Mouse (Mus musculus): ENCODE measurements around the gene Ranbp9.
"Not testable (repeated sequence)": the region's sequence is repeated elsewhere in the genome, so short reads cannot be mapped to it uniquely, and the experiment has no call there.

Gene Ranbp9

DNA sequence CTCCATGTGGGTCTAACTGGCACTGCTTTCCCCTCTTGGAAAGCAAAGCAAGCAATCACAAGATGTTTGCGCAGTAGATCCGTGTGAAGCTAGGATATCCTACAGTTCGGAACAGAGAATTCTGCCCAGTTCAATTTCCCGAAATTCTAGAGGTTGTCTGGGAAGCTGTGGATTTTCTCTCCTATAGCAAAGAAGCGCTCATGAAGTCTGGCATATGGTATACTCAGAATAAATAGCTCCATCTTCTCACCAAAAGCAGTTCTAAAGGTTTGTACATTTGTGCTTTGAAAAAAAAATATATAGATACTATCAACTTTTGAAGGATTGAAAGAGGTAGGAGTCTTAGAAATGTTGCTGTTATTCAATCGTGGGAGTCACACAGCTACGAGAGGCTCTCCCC is 14.6 kb upstream of the Ranbp9 start:
- no peak for DNase-seq

DNA sequence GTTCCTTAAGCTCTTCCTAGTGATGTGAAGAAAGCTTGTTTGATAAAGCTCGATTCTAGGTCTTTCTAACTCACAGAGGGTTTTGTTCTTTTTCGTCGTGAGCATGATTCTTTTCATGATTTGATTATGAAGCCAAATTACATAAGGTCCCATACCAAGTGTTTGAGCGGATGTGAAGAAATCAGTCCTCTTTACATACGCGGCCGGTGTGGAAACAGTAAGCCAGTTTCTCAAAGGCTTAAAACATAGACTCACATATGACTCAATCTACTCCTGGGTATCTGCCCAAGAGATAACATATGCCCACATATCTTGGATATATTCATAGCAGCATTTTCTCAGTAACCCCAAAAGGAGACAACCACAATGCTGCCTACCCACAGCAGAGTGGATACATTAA is 12.6 kb upstream of the Ranbp9 start:
- no peak for DNase-seq

DNA sequence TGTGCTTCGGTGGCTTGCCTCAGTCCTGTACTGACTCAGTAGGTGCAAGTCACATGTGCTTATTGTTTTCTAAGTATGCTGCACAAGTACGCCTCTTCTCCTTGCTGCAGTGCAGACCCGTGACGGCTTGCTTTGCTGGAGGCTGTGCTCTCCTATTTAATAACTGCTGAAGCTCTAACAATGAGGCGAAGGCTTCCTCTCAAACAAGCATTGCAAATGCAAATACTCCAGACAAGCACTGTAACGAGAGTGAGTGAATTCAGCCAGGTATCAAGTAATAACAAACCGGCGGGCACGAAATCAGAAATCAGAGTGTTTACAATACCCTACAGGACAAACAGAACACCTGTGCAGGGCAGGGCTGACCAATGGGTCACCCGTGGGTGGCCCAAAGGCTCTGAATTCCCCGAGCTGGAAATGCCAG is 12.0 kb upstream of the Ranbp9 start:
- DNase-seq = no peak

DNA sequence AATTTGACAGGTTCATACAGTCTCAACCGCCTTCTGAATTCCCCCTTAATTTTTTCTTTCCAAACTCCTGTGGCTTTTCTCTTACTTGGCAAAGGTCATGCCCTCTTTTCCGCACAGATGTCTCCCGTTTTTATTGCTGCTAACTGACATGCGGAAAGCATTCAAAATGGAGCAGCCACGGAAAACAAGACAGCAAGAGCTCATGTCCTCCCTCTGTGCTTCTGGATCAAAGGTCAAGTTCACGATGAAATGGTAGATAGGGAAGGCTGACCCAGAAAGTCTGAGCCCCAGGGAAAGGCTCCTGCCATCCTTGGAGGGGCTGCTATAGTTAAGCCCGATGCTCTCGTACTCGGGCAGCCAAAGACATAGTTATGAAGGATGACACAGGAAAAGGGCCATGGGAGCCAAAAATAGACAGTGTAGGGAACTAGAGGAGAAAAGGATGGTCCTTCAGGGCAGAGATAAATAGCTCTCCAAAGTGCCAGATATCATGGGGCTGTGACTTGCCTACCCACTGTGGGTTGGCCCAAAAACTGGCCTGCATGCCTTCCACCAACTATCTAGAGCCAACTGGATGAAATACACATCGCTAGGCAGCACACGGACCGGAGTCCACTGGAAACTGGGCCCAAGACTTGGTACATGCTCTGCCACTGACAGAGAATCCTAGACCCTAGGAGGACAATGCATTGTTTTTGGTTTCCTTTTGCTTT is 5.6 kb upstream of the Ranbp9 start:
- DNase-seq = no peak

DNA sequence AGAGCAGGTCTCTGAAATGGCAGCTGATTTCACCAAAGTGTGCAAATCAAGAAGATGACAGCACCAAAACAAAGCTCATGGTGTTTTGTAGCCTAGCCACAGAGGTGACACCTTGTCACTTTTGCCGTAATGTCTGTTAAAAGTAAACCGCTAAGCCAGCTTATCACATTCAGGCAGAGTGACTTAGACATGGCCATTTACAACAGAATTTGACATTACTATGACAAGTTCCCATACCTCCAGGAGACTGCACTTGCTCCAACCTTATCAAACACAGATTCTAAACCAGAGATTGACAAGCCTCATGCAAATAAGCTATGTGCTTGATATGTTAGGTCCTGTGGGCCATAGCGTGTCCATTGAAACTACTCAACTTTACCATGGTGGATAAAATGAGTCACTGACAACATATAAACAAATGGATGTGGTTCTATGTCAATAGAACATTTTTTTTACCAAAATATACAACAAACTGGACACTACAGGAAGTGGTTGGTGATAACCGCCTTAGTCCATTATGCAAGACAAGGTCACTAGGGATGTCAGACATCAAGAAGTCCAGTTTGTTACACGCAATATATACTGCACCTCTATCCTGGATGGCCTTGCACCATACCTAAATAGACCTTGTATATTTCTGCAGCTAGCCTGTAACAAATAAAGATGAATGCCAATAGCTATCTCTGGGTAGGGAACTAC is 4.3 kb upstream of the Ranbp9 start:
- DNase-seq = no peak

DNA sequence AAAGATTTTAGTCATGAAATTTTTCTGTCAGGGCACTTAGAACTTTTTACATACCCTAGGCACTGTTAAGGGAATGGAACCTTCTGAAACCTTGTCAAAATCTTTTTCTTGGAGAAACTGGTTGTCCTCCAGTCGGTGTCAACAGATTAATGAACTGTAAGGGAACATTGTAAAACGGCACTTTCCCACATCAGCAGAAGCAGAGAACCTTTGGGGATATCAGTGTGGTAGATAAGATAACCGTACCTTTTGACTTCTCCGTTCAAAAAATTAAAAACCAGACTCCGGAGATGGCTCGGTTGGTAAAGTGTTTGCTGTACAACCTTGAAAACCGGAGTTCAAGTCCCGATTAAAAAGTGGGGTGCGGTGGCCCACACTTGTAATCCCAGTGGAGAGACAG is 1.7 kb upstream of the Ranbp9 start:
- no peak for DNase-seq

DNA sequence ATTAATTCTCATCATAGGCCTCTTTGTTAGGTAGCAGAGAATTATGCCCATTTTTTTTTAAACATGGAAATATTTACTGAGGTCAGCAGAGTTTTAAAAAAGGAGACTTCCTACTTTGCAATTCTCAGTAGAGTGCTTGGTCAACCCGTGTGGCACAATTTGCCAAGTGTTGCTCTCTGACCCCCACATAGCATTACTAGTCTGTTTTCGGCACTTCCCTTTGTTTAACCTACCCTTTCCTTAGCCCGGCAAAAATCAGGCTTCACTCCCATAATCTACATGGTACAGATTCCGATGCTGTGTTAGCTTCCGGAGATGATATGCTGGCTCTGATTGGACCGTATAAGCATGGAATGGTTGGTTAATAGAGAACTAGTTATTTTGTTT is 770 bp upstream of the Ranbp9 start:
- DNase-seq = peak in 1 of 2 experiments; percentile 22

DNA sequence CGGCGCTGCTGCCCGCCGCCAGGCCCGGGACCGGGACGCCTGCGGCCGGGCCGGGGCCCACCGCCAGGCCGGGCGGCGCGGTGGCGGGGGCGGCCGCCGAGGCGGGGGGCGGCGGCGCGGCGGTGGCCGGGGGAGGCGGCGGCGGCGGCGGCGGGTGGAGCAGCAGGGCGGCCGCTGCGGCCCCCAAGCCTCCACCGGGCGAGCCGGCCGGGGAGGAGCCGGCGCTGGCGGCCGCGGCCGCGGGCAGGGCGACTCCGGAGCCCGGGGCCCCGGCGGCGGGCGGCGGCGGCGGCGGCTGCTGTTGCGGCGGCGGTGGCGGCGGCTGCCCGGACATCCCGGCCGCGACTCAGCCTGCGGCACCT is 506 bp downstream of the Ranbp9 start:
- no peak for DNase-seq

DNA sequence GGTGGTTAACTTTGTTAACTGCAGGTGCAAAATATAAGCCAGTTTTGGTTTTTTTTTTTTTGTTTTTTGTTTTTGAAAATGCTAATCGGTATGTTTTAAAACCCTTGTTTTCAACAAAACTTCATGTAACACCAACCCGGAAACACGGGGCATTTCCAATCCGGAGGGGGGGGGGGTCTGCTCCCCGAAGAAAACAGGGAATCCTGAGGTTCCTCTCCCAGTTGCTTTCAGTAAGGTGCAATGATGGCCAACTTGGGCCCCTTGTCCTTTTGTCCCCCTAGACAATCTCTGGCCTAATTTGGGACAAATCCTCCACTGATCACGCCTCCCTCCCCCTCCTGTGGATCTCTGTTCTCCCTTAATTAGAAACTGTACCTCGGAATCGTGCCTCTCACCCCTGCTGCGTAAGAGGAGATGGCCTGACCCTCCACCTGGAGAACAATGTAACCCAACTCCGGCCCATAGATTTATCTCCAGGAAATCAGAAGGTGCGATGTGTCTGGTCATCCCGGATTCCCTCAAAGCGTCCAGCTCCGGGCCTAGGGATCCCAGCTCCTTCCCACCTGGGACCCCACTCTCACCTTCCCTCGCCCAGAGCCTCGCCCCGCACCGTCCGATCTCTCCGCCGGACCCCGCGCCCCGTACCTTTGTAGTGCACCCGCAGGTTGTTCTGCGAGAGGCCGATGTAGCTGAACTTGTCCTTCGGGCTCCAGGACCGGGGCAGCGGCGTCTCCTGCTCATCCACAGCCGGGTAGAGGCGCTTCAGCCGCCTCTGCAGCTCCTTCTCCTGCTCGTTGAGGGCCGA is 1.1 kb downstream of the Ranbp9 start:
- peak in 1 of 2 experiments; percentile 34 for DNase-seq

DNA sequence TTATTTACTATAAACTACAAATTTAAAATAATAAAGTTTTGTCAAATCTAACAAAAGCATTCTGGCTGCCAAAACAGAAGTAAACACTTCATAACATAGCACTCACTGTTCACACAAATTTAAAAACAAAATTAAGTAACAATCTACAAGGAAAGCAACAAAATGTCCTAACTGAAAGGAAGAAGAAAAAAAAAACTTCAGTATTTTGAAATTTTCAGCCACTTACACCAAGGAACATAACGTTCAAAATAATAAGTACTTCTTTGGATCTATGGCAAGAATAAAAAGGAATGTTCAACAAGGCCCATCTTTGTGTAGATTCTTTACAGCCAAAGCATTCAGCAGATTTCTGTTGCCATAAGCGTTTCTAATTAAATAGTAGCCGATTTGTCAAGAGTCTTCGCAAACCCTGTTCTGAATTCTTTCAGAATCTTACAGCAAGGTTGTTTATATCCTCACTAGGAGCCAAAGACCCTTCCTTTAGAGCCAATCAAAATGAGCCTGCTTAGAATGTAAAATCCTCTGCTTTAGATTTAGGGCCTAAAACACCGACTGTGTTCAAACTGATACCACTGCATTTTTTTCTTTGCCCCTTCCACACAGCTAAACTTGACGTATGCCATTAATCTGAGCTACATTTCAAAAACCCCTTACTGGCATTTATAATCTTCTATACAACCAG is 1.9 kb downstream of the Ranbp9 start:
- no peak for DNase-seq

DNA sequence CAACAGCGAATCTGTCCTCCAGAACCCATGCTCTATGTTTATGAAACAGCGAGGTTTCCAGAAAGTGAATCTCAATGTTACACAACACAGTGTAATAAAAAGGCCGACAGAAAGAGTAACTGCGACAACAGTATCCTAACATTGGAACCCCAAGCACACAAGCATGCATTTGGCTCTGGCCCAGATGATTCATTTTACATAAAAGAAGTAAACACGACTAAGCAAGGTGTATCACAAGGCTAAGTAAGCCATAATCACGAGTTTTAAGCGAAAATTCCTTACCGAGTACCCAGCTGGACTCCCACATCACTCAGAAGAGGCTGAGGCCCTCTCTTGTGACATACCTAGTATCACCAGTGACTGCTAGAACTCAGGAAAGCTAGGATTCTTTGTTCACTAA is 2.5 kb downstream of the Ranbp9 start:
- peak; percentile 17 to 32 for DNase-seq

DNA sequence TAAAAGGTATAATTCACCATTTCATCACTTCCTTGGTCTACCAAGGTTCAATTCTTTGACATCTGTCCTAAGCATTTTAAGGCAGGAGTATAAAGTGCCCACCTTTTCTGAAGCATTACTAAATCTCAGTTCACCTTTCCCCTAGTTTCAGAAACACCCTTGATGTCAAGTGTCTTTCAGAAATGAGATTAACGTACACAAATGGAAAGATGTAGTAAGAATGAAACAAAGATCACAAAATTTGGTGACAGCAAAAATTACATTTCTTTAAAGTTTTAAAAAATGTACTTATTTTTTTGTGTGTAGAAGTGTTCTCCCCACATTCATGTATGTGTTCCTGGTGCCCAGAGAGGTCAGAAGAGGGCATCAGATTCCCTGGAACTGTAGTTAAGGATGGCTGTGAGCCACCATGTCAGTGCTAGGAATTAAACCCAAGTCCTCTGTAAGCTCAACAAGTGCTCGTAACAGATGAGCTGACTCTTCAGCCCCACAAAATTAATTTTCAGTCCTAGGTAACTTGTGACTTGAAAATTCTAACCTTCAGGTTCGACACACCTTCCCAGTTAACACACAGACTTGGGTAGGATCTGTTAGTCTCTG is 3.9 kb downstream of the Ranbp9 start:
- DNase-seq = no peak

DNA sequence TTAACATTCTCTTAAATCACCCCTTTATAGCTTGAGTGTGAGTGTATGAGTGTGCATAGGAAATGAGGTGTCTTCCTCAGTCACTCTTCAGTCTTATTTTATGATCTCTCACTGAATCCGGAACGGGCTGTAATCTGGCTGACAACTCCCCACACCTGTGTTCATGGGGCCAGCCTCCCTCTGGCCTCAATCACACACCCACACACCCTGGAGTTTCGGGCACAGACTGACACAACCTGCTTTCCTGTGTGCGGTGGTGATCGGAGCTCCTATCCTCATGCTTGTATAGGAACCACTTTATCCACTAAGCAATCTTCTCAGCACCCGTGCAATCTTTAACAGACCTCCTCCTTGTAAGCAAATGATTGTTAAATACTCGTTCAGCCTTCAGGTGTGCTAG is 4.9 kb downstream of the Ranbp9 start:
- DNase-seq = no peak

DNA sequence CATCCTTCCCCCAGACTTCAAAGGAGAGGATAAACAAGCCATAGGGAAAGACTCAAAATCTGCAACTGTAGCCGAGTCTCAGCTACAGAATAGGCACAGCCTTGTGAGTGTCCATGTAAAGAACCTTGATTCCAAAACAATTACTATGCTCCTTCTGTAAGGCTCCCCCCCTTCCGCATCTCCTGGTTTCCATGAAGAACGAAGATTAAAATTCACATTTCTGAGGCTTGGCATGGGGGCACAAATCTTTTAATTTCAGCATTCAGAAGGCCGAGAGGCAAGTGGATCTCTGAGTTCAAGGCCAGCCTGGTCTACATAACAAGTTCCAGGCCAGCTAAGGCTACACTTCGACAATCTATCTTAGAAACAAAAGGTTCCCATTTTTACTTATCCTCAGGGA is 6.4 kb downstream of the Ranbp9 start:
- DNase-seq = no peak

DNA sequence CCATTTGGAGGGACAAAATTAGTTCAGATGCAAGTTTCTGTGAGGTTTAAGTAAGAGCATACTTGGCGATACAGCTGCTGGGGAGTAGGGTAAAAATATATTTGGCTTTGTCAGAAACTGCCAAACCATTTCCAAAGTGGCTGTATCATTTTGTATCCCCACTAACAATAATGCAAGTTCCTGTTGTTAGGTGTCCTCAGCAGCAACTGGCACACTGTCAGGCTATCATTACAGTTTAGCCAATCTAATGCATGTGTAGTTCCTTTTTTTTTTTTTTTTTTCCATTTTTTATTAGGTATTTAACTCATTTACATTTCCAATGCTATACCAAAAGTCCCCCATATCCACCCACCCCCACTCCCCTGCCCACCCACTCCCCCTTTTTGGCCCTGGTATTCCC is 9.2 kb downstream of the Ranbp9 start:
- not testable (repeated sequence) for DNase-seq

DNA sequence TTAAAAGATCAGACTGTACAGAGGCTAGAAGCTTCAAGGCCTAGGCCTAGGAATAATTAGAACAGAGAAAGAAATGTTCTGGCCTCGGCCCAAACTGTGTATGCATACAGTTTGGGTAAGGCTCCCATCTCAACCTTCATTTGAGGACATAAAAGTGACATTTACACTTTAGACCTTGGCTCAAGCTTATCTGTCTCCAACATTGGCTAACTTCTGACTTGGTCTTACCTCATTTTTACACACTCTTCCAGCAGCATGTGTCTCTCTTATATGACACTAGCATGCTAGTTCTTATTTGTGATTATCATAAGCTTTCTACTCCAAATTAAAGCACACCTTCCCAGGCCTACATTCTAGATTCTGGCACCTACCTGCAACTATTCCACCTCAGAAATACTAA is 11.5 kb downstream of the Ranbp9 start:
- no peak for DNase-seq

DNA sequence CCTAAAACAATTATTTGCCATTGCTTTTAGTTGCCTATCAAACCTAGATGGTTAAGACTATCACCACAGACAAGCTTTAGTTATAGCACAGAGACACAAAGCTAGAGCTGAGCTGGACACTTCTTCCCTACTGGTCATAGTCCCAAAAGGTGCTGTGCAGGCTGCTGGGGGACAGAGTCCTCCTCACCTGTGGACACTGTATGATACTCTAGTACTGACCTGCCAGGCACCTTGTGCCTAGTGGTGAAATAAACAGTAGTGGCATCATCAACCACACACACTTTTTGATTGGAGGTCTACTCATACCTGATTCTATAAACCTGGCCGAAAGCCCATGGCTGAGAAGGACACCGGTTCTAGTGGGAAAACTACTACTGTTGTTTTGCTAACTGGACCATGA is 16.5 kb downstream of the Ranbp9 start:
- DNase-seq = no peak

DNA sequence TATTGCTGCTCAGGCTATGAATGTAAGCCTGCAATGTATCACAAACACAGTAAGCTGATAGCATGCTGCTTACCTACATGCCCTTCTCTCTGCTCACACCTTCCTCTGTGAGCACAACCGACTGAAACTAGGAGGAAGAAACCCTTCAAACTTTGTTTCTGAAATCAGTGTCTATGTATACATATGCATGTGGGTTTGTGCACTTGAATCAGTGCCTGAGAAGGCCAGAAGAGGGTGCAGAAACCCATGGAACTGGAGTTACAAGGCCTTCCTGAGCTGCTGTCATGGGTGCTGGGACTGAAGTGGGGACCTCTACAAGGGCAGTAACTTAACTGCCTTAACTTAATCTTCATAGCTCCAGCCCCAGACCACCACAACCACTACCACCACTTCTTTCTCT is 23.9 kb downstream of the Ranbp9 start:
- DNase-seq = no peak

DNA sequence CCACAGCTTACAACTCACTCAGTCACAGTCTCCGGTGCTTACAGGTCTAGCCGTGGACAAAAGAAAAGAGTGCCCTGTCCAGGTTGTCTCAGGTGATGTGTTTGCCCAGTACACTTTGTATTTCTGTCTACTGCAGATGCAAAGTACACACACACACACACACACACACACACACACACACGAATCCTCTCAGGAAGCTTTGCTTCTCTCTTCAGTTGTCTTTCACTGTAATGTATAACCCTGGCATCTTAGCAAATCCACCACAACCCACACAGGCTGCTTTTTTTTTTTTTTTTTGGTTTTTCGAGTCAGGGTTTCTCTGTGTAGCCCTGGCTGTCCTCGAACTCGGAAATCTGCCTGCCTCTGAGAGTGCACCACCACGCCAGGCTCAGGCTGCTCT is 26.7 kb downstream of the Ranbp9 start:
- DNase-seq = no peak

DNA sequence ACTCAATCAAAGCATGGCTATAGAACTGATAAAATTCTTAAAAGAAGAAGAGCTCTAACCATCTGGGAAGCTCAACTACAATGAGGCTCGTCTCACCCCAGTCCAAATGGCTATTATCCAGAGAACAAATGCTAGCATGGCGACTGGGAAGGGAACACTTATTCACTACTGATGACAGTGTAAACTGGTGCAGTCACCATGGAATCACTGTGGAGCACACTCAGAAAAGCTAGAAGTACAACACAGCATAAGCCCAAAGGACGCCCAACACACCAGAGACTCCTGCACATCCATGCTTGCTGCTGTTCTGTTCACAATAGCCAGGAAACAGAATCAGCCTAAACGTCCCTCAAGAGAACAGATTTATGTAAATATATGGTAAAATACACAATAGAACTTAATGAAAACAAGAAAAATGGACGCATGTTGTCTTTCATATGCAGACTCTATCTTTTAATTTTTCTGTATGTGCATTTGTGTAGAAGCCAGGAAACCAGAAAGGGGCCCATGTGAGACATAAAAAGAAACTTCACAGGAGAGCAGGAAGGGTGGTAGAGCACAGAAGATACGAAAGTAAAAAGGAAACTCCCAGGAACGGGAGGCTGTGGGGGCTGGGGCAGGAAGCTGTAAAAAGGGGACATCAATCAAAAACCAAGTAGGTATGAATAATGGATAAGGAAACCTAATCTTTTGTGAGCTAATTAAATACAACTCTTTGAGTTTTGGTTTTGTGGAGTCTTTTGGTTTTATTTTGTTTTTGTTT is 28.1 kb downstream of the Ranbp9 start:
- no peak for DNase-seq

DNA sequence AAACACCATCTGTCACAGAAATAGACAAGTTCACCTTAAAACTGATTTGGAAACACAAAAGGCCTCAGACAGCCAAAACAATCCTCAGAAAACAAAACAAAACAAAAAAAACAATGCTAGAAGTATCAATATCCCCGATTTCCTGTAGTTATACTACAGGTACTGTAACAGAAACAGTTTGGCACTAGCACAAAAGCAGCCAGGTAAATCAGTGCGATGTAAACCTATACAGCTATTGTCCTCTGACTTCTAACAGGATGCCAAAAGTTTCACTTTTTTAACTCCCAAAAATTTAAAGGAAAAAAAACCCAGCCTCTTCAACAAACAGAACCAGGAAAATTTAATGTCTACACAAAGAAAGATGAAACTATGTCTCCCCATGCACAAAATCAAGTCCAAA is 28.9 kb downstream of the Ranbp9 start:
- DNase-seq = no peak

DNA sequence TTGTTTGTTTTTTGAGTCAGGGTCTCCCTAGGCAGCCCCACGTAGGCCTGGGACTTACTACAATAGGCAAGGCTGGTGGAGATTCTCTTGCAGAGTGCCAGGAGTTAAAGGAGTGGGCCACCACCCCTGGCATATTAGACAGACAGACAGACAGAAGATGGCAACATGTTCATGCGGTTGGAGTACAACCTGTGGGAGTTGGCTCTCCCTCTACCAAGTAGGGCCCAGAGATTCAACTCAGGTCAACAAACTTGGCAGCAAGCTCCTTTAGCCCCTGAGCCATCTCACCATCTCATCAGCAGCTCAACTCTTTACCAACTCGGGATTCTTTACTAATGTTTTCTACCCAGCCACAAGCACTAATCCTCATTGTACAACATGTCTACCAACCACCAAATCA is 30.4 kb downstream of the Ranbp9 start:
- no peak for DNase-seq
